ENCODE assay signal across 8 mouse cellular contexts in the genomic region with DNA sequence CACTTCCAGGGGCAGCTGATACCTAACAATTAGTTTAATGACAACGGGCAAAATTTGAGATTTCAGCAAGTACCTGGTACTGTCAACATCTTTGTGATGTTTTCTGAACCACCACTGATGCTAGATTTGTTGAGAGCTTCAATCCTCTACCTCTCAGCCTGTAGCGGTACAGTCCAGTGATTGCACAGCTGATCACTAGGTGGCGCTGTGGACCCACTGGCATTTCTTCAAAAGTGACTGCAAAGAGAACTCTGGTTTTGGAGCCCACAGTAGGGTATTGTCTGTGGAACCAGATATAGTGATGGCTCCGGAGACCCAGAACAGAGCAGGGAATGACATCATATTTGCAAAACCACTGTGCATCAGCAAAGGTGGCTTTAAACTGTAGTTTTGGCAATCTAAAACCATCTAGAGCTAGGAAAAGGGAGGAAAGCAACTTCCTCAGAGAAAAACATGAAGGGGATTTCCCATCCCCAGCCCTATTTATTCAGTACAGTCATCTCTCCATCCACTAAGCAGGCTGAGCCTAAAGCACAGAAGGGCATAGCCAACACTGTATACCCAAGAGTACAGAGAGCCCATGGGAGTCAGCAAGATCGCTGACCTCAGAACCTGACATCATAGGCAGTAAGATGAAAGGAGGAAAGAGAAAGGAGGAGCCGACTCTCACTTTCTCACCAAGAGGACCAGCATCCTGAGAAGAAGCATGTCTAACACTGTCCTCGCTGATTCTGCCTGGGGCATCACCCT.
DNase-seq lines count a peak whose midpoint lies in the region; ATAC-seq and TF ChIP-seq lines count a peak whose summit lies in the region.

No protein-coding gene starts in this region.

- peak; percentile 90 for TF ChIP-seq CTCF in liver, postnatal 0 days (IDR thresholded peaks at IDR 0.05; ENCODE audit: low read depth)

- no peak overlapping the region for H3K9ac ChIP-seq in liver, postnatal 0 days (replicated peaks)

- H3K27ac ChIP-seq in liver, postnatal 0 days (ENCODE audit: low read depth), result no peak overlapping the region

- H3K4me1 ChIP-seq in liver, postnatal 0 days (ENCODE audit: insufficient read depth), result peaks cover 2% of the 10 kb centered on the region; the same call in 1 of the 2 replicates

- no peaks in the 10 kb centered on the region for H3K27me3 ChIP-seq in liver, postnatal 0 days (ENCODE audit: insufficient read depth, low read length)

- ATAC-seq in liver, postnatal 0 days, result peak; percentile 66

- H3K4me3 ChIP-seq in liver, postnatal 0 days (ENCODE audit: low read depth, low read length), result no peak overlapping the region

- no peak for TF ChIP-seq EP300 in liver, postnatal 0 days (IDR thresholded peaks at IDR 0.05; ENCODE audit: low read depth)

- DNase-seq in urinary bladder, postnatal 14 days (ENCODE audit: low spot score), result peak; percentile 44
- no peak for DNase-seq in urinary bladder, adult 2 months (ENCODE audit: low spot score)
- peak; percentile 30 for DNase-seq in c-Kit-negative CD71-positive TER-119-positive erythroid progenitor cells, embryonic 14.5 days (ENCODE audit: low read depth, low spot score)
- DNase-seq in frontal cortex, adult 2 months (ENCODE audit: extremely low spot score in 1 of 2, low spot score in 1 of 2), result peak; percentile 28 to 83
- DNase-seq in kidney, postnatal 36 days, result peak; percentile 9 to 66
- peak; percentile 78 for DNase-seq in liver, postnatal 0 days
- peak; percentile 71 for DNase-seq in right cerebral cortex, postnatal 14 days
- no peak for DNase-seq in yolk sac, embryonic 10.5 days (ENCODE audit: low spot score)

- H3K36me3 ChIP-seq in liver, postnatal 0 days (replicated peaks; ENCODE audit: insufficient read depth, low read length), result no peaks in the 10 kb centered on the region

- no peaks in the 10 kb centered on the region for H3K9me3 ChIP-seq in liver, postnatal 0 days (ENCODE audit: low read length)

- H3K4me2 ChIP-seq in liver, postnatal 0 days (ENCODE audit: low read depth, low read length), result no peak overlapping the region

- 34% methylated on average over 7 of the region's 7 CpGs for WGBS in liver, postnatal 0 days (ENCODE audit: insufficient replicate concordance)

Comparison
In these comparisons a context has a peak if more than half of its experiments do, and no peak if none do; other contexts are left out.
1. DNase-seq: peak in urinary bladder, postnatal 14 days (single experiment), c-Kit-negative CD71-positive TER-119-positive erythroid progenitor cells, embryonic 14.5 days (single experiment), frontal cortex, adult 2 months (2 of 2), kidney, postnatal 36 days (2 of 2), liver, postnatal 0 days (single experiment) and right cerebral cortex, postnatal 14 days (single experiment); none in urinary bladder, adult 2 months (single experiment) and yolk sac, embryonic 10.5 days (single experiment).